Mouse (Mus musculus) G1E (cell line): ENCODE measurements around the gene Fut7. TPM values are rescaled to one million over a fixed set of nuclear protein-coding genes. Genes with fewer than 3 reads are reported as not detected.

Experiments
- ATAC-seq: 2 replicates; pipeline ENCODE4 v1.8.0; 2016; ENCODE audit warnings: mild to moderate bottlenecking; ENCODE audit not compliant: insufficient number of reproducible peaks, poor library complexity, low FRiP score, severe bottlenecking; ENCODE audit errors: extremely low read depth
- DNase-seq: peaks from one replicate; pipeline ENCODE4 v3.0.0; 2012; ENCODE audit warnings: low spot score
- H3K27me3 ChIP-seq: 2 replicates; pipeline ENCODE4 v1.6.1; 2012; ENCODE audit warnings: mild to moderate bottlenecking, low read length, inconsistent platforms; ENCODE audit not compliant: insufficient read depth
- H3K36me3 ChIP-seq: replicated peaks from 2 replicates; pipeline ENCODE3; 2012; ENCODE audit warnings: mild to moderate bottlenecking, inconsistent platforms
- H3K4me1 ChIP-seq: 2 replicates; pipeline ENCODE4 v1.6.1; 2012; ENCODE audit warnings: low read depth, low read length, inconsistent platforms, mixed read lengths; ENCODE audit not compliant: insufficient read depth
- H3K4me3 ChIP-seq: 2 replicates; pipeline ENCODE4 v1.5.1; 2012; ENCODE audit warnings: low read depth, mild to moderate bottlenecking, inconsistent platforms, low read length, moderate library complexity, mixed read lengths
- H3K9me3 ChIP-seq: replicated peaks from 2 replicates; pipeline ENCODE4 v1.6.1; 2012; ENCODE audit warnings: inconsistent platforms
- CTCF ChIP-seq: IDR thresholded peaks from 2 replicates; pipeline ENCODE4 v1.5.1; 2012; ENCODE audit warnings: low read depth, low read length, inconsistent platforms, mixed read lengths
- GATA1 ChIP-seq: IDR thresholded peaks from 2 replicates; pipeline ENCODE4 v1.6.1; 2012; ENCODE audit warnings: borderline replicate concordance, low read length, inconsistent platforms, mixed read lengths
- GATA2 ChIP-seq: IDR thresholded peaks from 2 replicates; pipeline ENCODE4 v1.6.1; 2012; ENCODE audit warnings: low read depth, low read length, inconsistent platforms, borderline replicate concordance
- POLR2AphosphoS5 ChIP-seq: IDR thresholded peaks from 2 replicates; pipeline ENCODE4 v1.6.1; 2012; ENCODE audit warnings: low read depth, low read length, inconsistent platforms; ENCODE audit not compliant: insufficient replicate concordance
- TAL1 ChIP-seq: conservative IDR thresholded peaks from 2 replicates; pipeline ENCODE4 v1.6.1; 2012; ENCODE audit warnings: low read depth, low read length, inconsistent platforms, mixed read lengths
- polyA plus RNA-seq: library from polyadenylated mRNA; stranded (reverse); fragments of >175 nt; gene quantifications from 2 replicates; pipeline ENCODE4 v1.2.3, GENCODE M21; 2012
- total RNA-seq, 2 experiments: library from RNA; stranded (forward) in 1 of 2; stranded (reverse) in 1 of 2; fragments of 200-1000 nt in 1 of 2; fragments of >200 nt in 1 of 2; fragmentation: Nextera tagmentation in 1 of 2; gene quantifications; 2 replicates each; pipeline ENCODE4 v1.2.3; 2014 to 2017

The Fut7 gene
- not detected in 2 replicates for total RNA-seq (2014; fragmentation: Nextera tagmentation)
- total RNA-seq (2017): 0.22 TPM in 1 of 2 replicates, not detected in the other
- polyA plus RNA-seq: not detected in 2 replicates

DNA sequence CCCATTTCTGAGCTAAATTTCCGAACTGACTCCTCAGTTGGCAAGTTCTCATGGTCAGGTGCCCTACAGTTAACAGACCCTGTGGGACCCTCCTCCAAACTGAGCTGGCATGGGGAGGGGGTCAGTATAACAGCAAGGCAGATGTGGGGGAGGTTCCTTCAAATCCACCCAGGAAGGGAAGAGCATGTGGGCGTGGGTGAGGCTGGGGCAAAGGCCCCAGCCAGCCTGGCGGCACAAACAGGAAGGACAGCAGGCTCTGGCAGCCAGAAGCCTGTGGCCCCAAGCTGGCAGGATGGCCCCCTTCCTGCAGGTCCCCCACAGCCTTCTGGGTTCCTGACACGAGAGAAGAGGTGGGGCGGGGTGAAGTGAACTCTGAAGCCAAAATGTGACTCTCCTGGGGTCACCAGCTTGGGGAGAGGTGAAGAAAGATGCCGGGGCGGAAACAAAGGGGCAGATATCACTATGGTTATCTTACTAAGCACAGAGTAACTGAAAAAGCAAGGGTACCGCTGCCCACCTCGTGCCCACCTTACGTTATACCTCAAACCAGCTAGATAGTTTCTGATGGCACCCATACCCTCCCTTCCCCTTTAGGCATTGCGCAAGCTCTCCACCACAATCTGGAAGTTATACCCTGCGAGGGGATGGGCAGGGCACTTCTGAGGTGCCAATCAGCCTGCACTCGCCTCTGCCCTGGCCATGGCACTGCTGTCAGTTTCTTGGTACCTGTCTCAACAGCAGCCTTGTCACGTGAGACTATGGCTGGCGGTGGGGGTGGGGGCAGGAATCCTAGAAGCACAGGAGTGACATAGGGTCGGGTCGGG lies at the start of gene Fut7:
TSS of gene Fut7 (plus strand) at position 681 of the 824 bp plus-strand sequence.
- Histone ChIP-seq H3K27me3 (peaks cover 38% of the 10 kb centered on the region), H3K9me3 (no peaks in the 10 kb centered on the region), H3K36me3 (no peaks in the 10 kb centered on the region), H3K4me1 (peaks cover 24% of the 10 kb centered on the region), H3K4me3 (no peak within 1 kb of the TSS)
- no peak for ATAC-seq
- TF ChIP-seq GATA1 (no peak), GATA2 (no peak), CTCF (no peak), TAL1 (no peak), POLR2AphosphoS5 (no peak)
- DNase-seq: no peak

DNA sequence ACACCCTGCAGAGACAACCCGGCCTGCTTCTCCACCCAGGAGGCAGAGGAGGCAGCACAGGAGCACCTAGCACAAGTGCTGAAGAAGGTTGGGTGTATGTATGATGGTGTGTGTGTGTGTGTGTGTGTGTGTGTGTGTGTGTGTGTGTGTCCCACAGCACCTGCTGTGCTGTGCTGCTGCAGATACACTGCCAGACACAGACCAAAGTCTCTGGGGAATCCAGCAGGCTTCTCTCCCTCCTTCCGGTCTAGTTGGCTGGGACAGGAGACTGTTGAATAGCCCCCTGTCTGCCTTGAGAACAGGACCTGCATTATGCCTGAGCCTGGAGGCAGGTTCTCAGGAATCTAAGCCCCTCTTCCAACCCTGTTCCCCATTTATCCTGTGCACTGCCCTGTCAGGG lies 49.6 kb upstream of the Fut7 start:
- no peaks in the 10 kb centered on the region for H3K9me3 ChIP-seq
- H3K4me1 ChIP-seq: peaks cover 76% of the 10 kb centered on the region
- H3K27me3 ChIP-seq: no peaks in the 10 kb centered on the region
- H3K36me3 ChIP-seq: peaks cover 53% of the 10 kb centered on the region
- H3K4me3 ChIP-seq: peak overlapping the region; percentile 99
- DNase-seq (no peak), ATAC-seq (no peak)
- TF ChIP-seq GATA2 (no peak), GATA1 (no peak), POLR2AphosphoS5 (no peak), TAL1 (no peak), CTCF (no peak)

DNA sequence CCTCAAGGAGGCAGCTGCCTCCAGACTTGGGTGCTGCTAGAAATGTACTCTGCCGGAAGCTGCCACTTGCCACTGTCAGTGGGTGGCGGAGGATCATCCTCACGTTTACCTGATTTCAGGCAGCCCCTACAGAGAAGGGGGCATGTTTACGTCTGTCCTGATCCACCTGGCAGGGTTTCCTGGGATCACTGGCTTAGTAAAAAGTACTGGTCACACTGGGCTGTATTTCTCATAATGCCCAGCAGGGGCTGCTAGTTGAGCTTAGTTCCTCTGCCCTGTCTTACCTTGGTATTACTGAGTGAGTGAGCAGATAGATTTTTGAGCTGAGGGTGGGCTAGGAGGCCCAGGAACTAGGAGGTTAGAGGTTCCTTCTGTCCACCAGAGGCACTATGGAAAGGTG lies 46.5 kb upstream of the Fut7 start:
- no peak for ATAC-seq
- DNase-seq: peak; percentile 57
- peaks cover 51% of the 10 kb centered on the region for H3K4me1 ChIP-seq

DNA sequence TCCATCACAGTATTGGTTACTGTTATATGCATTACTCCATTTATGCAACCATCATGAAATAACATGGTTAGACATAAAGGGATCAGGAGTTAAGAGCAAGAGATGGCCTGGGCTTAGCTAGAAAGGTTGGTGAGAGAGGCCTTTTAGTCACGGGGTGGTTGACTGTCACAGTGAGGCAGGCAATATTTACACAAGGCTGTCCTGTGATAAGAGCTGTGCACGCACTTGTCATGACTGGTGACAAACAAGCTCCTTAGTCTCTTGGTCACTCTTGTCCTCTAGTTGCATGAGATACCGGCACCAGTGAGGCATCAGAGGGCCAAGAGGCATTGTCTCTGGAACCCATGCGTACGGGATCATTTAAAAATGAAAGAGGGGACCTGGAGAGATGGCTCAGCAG lies 38.6 kb upstream of the Fut7 start:
- H3K36me3 ChIP-seq: peaks cover 4% of the 10 kb centered on the region
- no peak for DNase-seq
- no peak for ATAC-seq
- H3K9me3 ChIP-seq: no peaks in the 10 kb centered on the region
- peaks cover 18% of the 10 kb centered on the region for H3K27me3 ChIP-seq
- TF ChIP-seq GATA1 (no peak), POLR2AphosphoS5 (no peak), TAL1 (no peak)
- no peaks in the 10 kb centered on the region for H3K4me1 ChIP-seq
- no peak overlapping the region for H3K4me3 ChIP-seq

More for the DNA sequence above, 46.5 kb upstream of the Fut7 start:
- H3K27me3 ChIP-seq: no peaks in the 10 kb centered on the region
- H3K36me3 ChIP-seq: peaks cover 64% of the 10 kb centered on the region
- no peak overlapping the region for H3K4me3 ChIP-seq
- H3K9me3 ChIP-seq: no peaks in the 10 kb centered on the region
- TF ChIP-seq POLR2AphosphoS5 (no peak), CTCF (peak; percentile 84)

DNA sequence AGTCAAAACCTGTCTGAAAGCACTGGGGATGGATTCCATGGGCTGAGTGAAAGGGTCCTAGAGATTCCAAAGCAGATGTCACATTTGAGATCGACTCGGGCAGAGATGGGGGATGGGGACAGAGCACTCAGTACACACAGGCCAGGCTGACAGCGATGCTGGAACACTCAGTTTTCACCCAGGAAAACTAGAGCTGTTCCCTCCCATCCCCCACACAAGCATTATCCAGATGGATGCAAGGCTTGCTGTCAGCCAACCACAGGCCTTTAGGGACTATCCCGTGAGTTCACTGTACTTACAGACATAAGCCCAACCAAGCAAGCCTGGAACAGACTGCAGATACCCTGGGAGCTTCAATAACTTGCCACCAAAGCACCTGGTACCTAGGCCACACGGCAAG lies 31.8 kb upstream of the Fut7 start:
- TF ChIP-seq GATA2: no peak
- TF ChIP-seq POLR2AphosphoS5: no peak
- TF ChIP-seq CTCF: no peak
- no peak for TF ChIP-seq GATA1
- no peak for TF ChIP-seq TAL1
- no peaks in the 10 kb centered on the region for H3K36me3 ChIP-seq
- no peaks in the 10 kb centered on the region; the same call in 1 of the 2 replicates for H3K4me1 ChIP-seq
- no peak for ATAC-seq
- no peak overlapping the region for H3K4me3 ChIP-seq
- no peak for DNase-seq
- peaks cover 39% of the 10 kb centered on the region for H3K27me3 ChIP-seq
- no peaks in the 10 kb centered on the region for H3K9me3 ChIP-seq

DNA sequence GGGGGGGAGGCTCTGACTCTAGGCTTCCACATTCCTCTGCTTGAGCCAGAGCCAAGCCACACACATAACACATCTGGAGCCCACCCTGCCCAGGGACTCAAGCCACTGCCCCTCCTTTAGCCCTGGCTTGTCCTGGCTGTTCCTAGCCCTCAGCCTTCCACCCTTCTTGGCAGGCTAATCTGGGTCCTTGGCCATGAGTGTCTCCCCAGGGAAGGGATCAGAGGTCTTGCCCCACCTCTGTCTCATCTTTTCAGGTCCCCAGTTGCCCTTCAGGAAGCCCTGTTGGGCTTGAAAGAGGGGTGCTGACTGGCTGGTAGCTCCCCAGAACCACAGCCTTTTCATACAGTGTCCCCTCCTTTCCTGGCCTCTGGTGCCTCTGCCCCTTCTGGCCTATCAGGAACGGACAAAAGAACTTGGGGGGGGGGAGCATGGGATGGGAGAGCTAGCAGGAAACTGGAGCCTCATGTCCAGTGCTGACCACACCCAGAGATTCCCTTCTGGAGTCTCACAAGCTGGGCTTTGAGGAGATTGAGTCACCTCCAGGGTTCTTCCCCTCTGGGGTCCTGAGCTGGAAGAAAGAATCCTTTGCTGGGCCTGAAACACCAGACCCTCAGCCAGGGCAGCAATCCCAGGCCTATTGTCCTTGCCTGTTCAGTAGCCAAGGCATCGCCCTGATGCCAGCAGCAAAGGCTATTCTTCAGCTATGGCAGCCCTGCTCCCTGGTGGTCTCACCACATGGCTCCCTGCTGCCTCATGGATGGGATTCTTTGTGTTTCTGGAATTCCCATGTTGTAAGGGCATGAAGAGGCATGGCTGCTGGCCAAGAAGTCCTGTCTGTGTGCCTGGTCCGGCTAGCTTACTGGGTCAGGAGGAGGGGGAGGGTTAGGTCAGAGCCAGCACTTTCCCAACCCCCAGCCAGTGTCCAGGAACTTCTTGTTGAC lies 28.5 kb upstream of the Fut7 start:
- H3K27me3 ChIP-seq: peaks cover 58% of the 10 kb centered on the region
- H3K4me3 ChIP-seq: no peak overlapping the region
- TF ChIP-seq GATA2 (no peak), CTCF (no peak), GATA1 (no peak), POLR2AphosphoS5 (no peak), TAL1 (no peak)
- no peaks in the 10 kb centered on the region for H3K36me3 ChIP-seq
- no peaks in the 10 kb centered on the region; the same call in 1 of the 2 replicates for H3K4me1 ChIP-seq
- no peak for ATAC-seq
- no peak for DNase-seq
- H3K9me3 ChIP-seq: no peaks in the 10 kb centered on the region
